Mouse (Mus musculus): ENCODE results near the gene Hist2h4. TPM values are rescaled to one million over a fixed set of nuclear protein-coding genes. Genes with fewer than 3 reads are reported as not detected.

Hist2h4 gene
- polyA plus RNA-seq, 1 experiment: 0.42 TPM

- H3K36me3 ChIP-seq (ENCODE audit: control insufficient read depth, insufficient read depth, low read length): no peaks in the 10 kb centered on the region
- TF ChIP-seq POLR2A (IDR thresholded peaks at IDR 0.05; ENCODE audit: control insufficient read depth, low read depth, low read length) (no peak), CTCF (IDR thresholded peaks at IDR 0.05; ENCODE audit: control insufficient read depth, insufficient read depth, insufficient replicate concordance, low read depth, low read length) (no peak)
- H3K4me1 ChIP-seq (ENCODE audit: control insufficient read depth, insufficient read depth, low read length): peaks cover 3% of the 10 kb centered on the region
- H3K4me3 ChIP-seq (ENCODE audit: control insufficient read depth, low read depth, low read length): no peak overlapping the region
- no peaks in the 10 kb centered on the region; the same call in 1 of the 2 replicates for H3K27me3 ChIP-seq (ENCODE audit: control insufficient read depth, insufficient read depth, low read length)
- H3K27ac ChIP-seq (ENCODE audit: control insufficient read depth, insufficient read depth, low read depth, low read length): peak overlapping the region; percentile 34; the same call in 1 of the 2 replicates
These were observed 1.5 kb downstream of the Hist2h4 start for GRCm38 (mm10) chr3:96261623-96262022.

- no peak for TF ChIP-seq CTCF (IDR thresholded peaks at IDR 0.05; ENCODE audit: control insufficient read depth, insufficient read depth, insufficient replicate concordance, low read depth, low read length)
- TF ChIP-seq POLR2A (IDR thresholded peaks at IDR 0.05; ENCODE audit: control insufficient read depth, low read depth, low read length): no peak
- Histone ChIP-seq H3K4me3 (ENCODE audit: control insufficient read depth, low read depth, low read length) (no peak overlapping the region), H3K36me3 (ENCODE audit: control insufficient read depth, insufficient read depth, low read length) (no peaks in the 10 kb centered on the region), H3K27ac (ENCODE audit: control insufficient read depth, insufficient read depth, low read depth, low read length) (no peak overlapping the region), H3K27me3 (ENCODE audit: control insufficient read depth, insufficient read depth, low read length) (no peaks in the 10 kb centered on the region; the same call in 1 of the 2 replicates), H3K4me1 (ENCODE audit: control insufficient read depth, insufficient read depth, low read length) (peaks cover 3% of the 10 kb centered on the region)
These were observed 2.9 kb downstream of the Hist2h4 start for GRCm38 (mm10) chr3:96260220-96260619.

GRCm38 (mm10) chr3:96257190-96257589, 5.9 kb downstream of the Hist2h4 start:
- Histone ChIP-seq H3K4me3 (ENCODE audit: control insufficient read depth, low read depth, low read length) (no peak overlapping the region), H3K4me1 (ENCODE audit: control insufficient read depth, insufficient read depth, low read length) (peaks cover 2% of the 10 kb centered on the region; the same call in 1 of the 2 replicates), H3K36me3 (ENCODE audit: control insufficient read depth, insufficient read depth, low read length) (no peaks in the 10 kb centered on the region), H3K27me3 (ENCODE audit: control insufficient read depth, insufficient read depth, low read length) (no peaks in the 10 kb centered on the region), H3K27ac (ENCODE audit: control insufficient read depth, insufficient read depth, low read depth, low read length) (no peak overlapping the region)
- TF ChIP-seq CTCF (IDR thresholded peaks at IDR 0.05; ENCODE audit: control insufficient read depth, insufficient read depth, insufficient replicate concordance, low read depth, low read length) (no peak), POLR2A (IDR thresholded peaks at IDR 0.05; ENCODE audit: control insufficient read depth, low read depth, low read length) (no peak)

- H3K27ac ChIP-seq (ENCODE audit: control insufficient read depth, insufficient read depth, low read depth, low read length): no peak overlapping the region
- no peak overlapping the region for H3K4me3 ChIP-seq (ENCODE audit: control insufficient read depth, low read depth, low read length)
- no peaks in the 10 kb centered on the region for H3K4me1 ChIP-seq (ENCODE audit: control insufficient read depth, insufficient read depth, low read length)
- H3K36me3 ChIP-seq (ENCODE audit: control insufficient read depth, insufficient read depth, low read length): no peaks in the 10 kb centered on the region
- TF ChIP-seq POLR2A (IDR thresholded peaks at IDR 0.05; ENCODE audit: control insufficient read depth, low read depth, low read length): no peak
- no peak for TF ChIP-seq CTCF (IDR thresholded peaks at IDR 0.05; ENCODE audit: control insufficient read depth, insufficient read depth, insufficient replicate concordance, low read depth, low read length)
- no peaks in the 10 kb centered on the region for H3K27me3 ChIP-seq (ENCODE audit: control insufficient read depth, insufficient read depth, low read length)
These were observed 7.1 kb downstream of the Hist2h4 start for GRCm38 (mm10) chr3:96255926-96256593.

GRCm38 (mm10) chr3:96254683-96255355, 8.3 kb downstream of the Hist2h4 start:
- no peaks in the 10 kb centered on the region for H3K4me1 ChIP-seq (ENCODE audit: control insufficient read depth, insufficient read depth, low read length)
- no peak overlapping the region for H3K4me3 ChIP-seq (ENCODE audit: control insufficient read depth, low read depth, low read length)
- no peak for TF ChIP-seq CTCF (IDR thresholded peaks at IDR 0.05; ENCODE audit: control insufficient read depth, insufficient read depth, insufficient replicate concordance, low read depth, low read length)
- TF ChIP-seq POLR2A (IDR thresholded peaks at IDR 0.05; ENCODE audit: control insufficient read depth, low read depth, low read length): no peak
- H3K27ac ChIP-seq (ENCODE audit: control insufficient read depth, insufficient read depth, low read depth, low read length): no peak overlapping the region
- H3K27me3 ChIP-seq (ENCODE audit: control insufficient read depth, insufficient read depth, low read length): no peaks in the 10 kb centered on the region
- no peaks in the 10 kb centered on the region for H3K36me3 ChIP-seq (ENCODE audit: control insufficient read depth, insufficient read depth, low read length)

GRCm38 (mm10) chr3:96251787-96252186, 11.3 kb downstream of the Hist2h4 start:
- Histone ChIP-seq H3K27ac (ENCODE audit: control insufficient read depth, insufficient read depth, low read depth, low read length) (no peak overlapping the region), H3K36me3 (ENCODE audit: control insufficient read depth, insufficient read depth, low read length) (no peaks in the 10 kb centered on the region), H3K27me3 (ENCODE audit: control insufficient read depth, insufficient read depth, low read length) (no peaks in the 10 kb centered on the region), H3K4me3 (ENCODE audit: control insufficient read depth, low read depth, low read length) (no peak overlapping the region), H3K4me1 (ENCODE audit: control insufficient read depth, insufficient read depth, low read length) (no peaks in the 10 kb centered on the region; the same call in 1 of the 2 replicates)
- TF ChIP-seq CTCF (IDR thresholded peaks at IDR 0.05; ENCODE audit: control insufficient read depth, insufficient read depth, insufficient replicate concordance, low read depth, low read length): no peak
- no peak for TF ChIP-seq POLR2A (IDR thresholded peaks at IDR 0.05; ENCODE audit: control insufficient read depth, low read depth, low read length)

- Histone ChIP-seq H3K4me3 (ENCODE audit: control insufficient read depth, low read depth, low read length) (no peak overlapping the region), H3K4me1 (ENCODE audit: control insufficient read depth, insufficient read depth, low read length) (no peaks in the 10 kb centered on the region; the same call in 1 of the 2 replicates), H3K27ac (ENCODE audit: control insufficient read depth, insufficient read depth, low read depth, low read length) (no peak overlapping the region), H3K36me3 (ENCODE audit: control insufficient read depth, insufficient read depth, low read length) (no peaks in the 10 kb centered on the region), H3K27me3 (ENCODE audit: control insufficient read depth, insufficient read depth, low read length) (no peaks in the 10 kb centered on the region)
- TF ChIP-seq POLR2A (IDR thresholded peaks at IDR 0.05; ENCODE audit: control insufficient read depth, low read depth, low read length) (no peak), CTCF (IDR thresholded peaks at IDR 0.05; ENCODE audit: control insufficient read depth, insufficient read depth, insufficient replicate concordance, low read depth, low read length) (no peak)
These were observed 12.2 kb downstream of the Hist2h4 start for GRCm38 (mm10) chr3:96250890-96251289.
